Mouse (Mus musculus): Measurements from ENCODE around the gene Greb1.
A peak's percentile ranks its signal among the peaks of the same experiment; 100 is the strongest.
"Not testable (repeated sequence)": the region's sequence is repeated elsewhere in the genome, so short reads cannot be mapped to it uniquely, and the experiment has no call there.

The Greb1 gene

DNA sequence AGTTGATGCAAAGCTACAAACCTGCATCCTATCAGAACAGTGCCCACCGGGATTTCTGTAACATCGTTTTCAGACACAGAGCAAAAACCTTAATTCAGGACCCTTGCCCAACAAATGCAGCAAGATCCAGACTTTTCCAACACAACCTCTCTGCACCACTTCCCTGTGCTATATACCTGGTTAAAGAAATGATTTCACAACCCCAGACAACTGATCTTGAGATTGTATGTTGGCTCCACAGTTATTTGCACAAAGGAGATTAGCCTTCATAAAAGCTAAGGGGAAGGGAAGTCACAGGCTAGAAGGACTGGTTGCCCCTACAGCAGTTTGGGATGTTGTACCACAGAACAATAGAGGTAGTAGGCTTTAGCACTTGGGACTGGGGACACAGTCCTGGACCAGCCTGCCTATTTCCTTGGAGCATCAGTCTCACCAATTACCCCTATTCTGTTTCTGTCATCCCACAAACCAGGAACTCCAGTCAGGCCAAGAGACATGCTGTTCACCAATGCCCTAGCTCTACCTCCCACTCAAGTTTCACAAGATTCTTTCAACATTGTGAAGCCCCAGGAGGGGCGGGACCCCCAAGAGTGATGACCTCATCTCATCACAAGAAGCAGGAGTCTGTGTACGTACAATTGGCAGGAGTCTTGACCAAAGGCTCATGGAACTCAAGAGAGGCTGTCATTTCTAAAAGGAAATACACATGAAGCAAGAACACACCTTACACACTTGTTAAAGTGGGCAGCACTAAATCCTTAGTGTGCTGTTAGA is 36.9 kb downstream of the Greb1 start:
- DNase-seq (ENCODE audit: low read depth, low spot score), result no peak

DNA sequence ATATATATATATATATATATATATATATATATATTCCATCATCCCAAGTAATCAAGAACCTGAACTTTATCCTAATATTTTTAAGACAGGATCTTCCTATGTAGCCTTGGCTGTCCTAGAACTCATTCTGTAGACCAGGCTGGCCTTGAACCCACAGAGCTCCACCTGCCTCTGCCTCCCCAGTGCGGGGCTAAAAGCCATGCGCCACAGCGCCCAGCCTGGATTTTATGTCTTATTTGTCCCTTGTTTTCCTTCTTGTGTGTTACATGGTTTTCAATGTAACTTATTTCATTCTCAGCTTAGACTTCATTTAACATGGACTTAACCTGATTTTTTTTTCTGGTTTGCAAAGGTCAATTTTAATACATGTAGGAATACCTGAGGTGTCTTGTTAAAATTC is 39.2 kb downstream of the Greb1 start:
- no peak for DNase-seq (ENCODE audit: low read depth, low spot score)

DNA sequence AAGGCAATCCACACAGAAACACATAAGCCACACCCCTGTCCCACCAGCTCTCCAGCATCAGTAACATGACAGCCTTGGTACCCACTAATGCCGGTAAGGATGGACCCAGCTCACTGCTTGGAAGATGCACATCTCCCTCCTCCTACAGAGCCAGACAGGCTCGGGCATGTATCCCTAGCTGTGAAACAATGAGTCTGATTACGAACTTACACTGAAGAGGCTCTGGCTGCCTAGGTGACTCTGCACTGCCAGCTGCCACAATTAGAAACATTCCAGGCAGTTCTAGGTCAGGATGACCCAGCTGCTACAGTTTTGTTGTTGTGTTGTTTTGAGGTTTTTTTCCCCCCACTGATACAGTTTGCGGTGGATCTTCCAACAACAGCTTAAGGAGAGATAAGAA is 40.4 kb downstream of the Greb1 start:
- DNase-seq (ENCODE audit: low read depth, low spot score), result no peak

DNA sequence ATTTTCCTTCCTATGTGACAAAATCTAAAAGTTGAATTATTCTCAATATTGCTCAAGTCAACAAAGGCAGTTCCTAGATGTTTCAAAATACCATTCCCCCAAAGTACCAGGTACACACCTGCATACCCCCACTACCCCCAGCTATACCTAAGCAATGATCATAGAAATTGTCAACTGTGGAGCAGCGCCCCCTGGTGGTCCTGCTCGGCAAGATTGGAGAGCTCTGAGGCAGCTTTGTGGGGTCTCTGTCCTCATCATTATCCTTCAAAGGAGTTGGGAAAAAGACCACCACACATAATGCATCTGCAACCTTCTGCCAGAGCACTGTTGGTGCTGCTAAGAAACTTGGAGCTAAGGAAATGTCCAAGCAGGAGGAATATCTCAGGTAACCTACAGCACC is 46.4 kb downstream of the Greb1 start:
- DNase-seq (ENCODE audit: low read depth, low spot score), result peak; percentile 56

DNA sequence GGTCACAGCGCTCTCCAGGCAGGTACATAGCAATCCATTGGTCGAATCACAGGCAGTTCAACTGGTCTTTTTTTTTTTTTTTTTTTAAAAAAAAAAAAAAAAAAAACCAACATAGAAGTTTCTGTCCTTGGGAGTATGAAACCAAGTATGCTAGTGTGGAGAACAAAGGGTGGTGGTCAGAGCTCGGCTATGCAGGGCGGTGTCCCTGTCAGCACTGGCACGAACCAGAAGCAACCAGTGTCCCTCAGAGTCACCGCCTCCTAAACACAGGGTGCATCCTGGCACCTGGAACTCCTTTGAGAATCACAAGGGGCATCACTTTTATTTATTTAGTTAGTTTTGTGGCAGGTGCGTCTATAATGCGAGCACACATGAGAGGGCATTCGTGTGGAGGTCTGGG is 47.1 kb downstream of the Greb1 start:
- DNase-seq (ENCODE audit: low read depth, low spot score), result no peak

DNA sequence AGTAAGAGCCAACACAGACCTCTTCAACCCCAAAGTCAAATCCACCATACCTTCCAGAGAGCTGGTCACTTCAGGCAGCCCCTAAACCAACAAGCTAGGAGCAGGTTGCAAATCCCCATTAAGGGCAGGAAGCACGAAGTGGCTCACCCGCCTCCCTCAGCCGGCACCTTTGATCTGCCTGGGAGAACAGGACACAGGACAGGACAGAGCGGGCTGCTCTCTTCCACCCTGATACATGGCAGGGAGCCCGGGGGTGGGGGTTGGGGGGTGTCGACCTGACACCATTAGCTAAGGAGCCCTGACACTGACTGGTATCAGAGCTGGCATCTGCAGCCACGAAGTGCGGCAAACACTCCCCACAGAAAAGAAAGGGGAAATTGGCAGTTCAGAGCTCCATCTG is 47.6 kb downstream of the Greb1 start:
- DNase-seq (ENCODE audit: low read depth, low spot score), result no peak

DNA sequence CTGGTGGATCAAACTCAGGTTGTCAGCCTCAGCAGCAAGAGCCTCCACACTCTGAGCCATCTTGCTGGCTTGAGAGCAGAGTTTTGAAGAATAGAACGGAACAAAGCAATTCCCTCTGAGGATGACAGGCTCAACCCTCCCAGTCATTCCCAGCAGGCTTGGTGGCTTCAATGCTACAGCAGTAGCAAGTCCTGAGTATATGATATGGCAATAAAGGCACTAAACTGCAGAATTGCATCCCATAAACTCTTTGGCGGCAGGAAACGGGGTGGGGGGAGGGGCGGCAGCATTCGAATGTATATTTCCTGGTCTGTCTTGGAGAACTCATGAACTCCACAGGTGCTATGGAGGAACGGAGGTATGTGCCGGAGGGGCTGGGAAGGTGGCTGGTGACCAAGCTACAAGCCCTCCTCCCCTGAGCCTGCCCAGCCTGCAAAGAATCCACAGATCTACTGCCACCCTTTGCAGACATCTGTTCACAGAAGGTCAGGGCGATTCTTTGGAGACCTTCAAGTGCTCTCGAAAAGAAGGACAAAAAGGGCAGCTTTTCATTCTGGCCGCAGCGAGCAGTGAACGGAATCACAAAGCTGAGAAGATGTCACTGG is 48.3 kb downstream of the Greb1 start:
- no peak for DNase-seq (ENCODE audit: low read depth, low spot score)

DNA sequence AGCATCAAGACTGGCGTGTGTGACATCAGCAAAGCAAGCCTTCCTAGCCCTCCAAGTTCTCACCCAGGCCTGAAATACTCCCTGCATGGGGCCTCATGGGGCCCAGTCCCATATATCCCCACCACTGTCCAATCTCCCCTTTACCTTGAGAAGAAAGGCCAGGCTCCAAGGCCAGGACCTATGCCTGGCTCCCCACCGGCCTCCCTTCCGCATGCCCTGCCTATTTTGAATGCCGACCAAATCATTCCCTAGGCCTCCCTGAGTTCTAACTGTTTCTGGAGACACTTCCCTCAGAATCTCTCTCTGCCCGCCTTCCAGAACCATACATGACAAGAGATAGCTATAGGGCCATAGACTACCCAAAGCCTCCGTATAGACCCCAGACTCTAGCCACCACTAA is 49.1 kb downstream of the Greb1 start:
- no peak for DNase-seq (ENCODE audit: low read depth, low spot score)

DNA sequence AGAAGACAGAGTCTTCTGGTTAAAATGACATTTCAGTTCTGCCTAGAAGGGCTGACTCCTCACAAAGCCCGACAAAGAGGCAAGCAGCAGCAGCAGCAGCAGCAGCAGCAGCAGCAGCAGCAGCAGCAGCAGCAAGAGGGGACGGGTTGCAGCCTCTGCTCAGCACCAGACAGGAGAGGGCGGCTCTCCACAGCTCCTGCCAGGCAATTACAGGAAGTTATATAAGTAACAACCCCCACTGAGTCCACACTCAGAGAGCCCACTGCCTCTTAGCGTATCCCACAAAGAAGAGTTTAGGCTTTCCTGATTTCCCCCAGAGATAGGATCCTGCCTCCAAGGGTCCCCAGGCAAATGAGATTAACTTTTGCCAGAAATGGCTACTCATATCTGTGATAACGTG is 60.6 kb downstream of the Greb1 start:
- no peak for DNase-seq (ENCODE audit: low read depth, low spot score)

DNA sequence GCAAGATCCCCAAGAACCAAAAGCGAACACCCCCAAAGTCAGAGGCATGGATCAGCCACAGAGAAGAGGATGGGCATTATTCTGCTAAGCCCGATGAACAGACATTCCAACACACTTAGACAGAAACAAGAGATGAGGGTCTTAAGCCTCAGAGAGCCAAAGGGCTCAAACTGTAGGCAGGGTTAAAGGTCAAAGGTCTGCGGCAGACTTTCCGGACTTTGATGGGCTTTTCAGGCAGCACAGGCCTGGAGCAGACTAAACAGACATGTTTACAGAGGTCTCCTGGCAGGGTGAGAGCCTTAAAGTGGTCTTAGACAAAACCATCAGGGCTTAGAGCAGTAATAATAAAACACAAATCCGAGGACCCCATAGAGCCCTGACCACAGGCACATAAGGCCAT is 63.4 kb downstream of the Greb1 start:
- DNase-seq (ENCODE audit: low read depth, low spot score), result peak; percentile 49

DNA sequence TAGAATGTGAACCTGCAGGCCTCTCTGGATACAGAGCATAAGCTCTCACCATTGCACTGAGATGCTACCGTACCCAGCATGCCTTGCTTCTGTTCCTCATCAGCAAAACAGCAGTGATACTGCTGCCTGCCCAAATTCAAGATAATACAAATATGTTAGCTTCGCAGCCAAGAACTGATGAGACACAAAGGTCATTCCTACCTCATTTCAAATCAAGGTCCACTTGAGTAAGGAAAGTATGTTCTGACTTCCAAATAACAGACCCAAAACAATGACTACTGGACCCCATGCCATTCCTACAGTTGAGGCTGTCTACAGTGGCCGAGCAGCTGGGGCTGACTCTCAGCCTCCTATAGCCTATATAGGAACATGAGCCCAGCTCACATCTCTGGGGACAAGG is 66.0 kb downstream of the Greb1 start:
- no peak for DNase-seq (ENCODE audit: low read depth, low spot score)

DNA sequence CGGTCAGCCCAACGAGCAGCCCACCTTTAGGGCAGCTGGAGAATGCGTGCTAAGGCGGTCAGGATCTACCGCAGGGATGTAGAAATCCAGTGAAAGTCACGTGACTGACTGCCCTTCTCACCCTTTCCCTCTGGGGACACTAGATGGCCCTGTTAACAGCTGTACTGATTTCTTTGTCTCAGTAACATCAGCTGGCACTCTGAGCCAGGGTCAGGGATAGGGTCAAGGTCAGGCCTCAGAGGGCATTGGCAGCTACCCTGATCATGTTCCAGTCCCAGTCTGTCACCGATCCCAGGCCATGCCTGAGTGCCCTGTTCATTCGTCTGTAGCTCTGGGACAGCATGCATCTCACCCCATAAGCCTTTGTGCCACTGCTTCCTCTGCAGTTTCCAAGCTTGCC is 66.7 kb downstream of the Greb1 start:
- peak; percentile 69 for DNase-seq (ENCODE audit: low read depth, low spot score)

DNA sequence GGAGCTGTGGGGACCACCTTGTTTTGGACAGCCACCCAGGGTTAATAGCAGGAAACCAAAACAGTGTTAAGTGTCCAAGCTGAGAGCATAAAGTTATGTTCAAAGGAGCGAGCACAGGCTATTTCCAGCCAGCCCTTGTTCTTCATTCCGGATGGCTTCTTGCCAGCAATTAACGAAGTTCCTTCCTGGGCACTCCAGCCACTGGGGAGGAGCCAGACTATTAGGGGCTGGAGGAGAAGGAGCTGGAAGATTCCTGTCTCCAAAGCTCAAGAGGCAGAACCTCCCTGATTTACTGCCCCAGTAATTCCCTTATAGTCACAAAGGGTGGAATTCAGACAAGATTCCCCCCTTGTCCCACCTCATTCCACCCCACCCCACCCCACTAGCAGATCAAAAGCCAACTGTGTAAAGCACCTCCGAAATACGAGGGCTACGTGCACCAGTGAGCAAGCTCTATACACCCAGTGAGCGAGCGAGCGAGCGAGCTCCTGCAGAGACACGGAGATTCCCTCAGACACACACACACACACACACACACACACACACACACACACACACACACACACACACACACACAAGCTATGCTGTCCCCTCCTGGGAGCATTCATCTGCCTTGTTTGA is 69.5 kb downstream of the Greb1 start:
- peak; percentile 40 for DNase-seq (ENCODE audit: low read depth, low spot score)

DNA sequence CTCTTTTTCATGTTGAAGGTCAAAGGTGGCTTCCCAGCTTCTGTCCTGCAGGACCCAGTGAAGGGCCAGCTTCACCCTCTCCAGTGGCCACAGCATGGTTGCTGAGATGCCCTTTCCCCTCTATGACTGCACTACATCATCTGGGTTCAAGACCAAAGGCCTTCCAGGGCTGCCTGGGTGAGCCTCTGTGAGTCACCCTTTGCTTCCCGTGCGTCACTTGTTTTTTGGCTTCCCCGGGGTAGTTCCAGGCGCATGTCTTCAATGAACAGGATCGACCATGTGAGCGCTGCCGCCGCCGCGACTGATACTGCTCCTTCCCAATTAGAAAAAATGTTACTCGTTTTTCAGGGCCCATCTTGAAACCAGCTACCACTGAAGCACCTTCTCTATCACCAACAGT is 70.5 kb downstream of the Greb1 start:
- DNase-seq (ENCODE audit: low read depth, low spot score), result no peak

DNA sequence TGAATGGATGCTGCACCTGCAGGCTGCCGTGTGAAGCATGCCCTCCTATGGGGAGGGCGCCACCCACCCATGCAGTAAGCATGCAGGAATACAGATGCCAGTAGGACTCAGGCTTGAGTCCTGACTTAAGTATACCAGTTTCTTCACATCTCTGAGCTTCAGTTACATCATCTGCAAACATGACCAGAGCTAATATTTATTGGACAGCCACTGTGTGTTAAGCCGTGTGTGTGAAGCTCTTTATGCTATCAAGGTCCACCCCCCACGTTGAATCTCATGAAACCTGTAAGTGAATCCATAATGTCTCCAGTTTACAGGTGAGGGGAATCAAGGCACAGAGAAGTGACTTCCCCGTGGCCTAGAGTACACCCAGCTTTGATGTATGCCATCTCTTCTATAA is 72.5 kb downstream of the Greb1 start:
- DNase-seq (ENCODE audit: low read depth, low spot score), result no peak

DNA sequence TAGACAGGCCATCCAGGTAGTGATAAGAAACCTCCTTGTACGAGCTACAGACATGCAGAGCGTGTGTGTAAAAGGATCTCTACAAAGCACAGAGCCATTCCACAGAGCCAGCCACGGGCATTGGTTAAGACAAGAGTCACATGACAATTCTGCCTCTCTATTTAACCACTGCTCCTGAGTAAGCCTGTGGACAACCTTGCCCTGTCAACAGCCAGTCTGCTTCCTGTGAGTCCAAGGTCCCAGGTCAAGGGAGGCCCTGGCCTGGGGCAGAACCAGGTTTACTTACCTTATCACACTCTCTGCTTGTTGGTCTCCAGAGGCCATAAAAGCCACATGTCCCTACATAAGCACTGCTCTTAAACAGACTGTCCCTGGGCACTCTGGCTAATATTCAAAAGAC is 74.5 kb downstream of the Greb1 start:
- DNase-seq (ENCODE audit: low read depth, low spot score), result no peak

DNA sequence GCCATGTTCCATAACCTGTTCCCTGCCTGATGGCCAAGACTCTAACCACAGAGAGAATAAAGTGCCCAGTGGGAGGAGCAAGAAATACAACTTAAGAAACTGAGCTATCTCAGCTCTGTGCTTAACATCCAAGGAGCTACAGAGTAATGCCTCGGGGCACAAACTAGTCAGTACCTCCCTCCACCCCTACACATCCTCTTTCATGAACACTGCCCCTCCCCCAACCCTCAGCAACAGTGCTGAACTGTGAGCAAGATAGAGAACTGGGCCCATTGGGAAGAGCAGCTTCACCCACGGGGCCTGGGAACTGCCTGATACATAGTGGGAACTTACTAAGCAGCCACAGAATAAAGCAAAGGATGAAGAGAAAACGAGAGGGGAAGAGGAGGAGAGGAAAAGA is 77.1 kb downstream of the Greb1 start:
- peak; percentile 32 for DNase-seq (ENCODE audit: low read depth, low spot score)

DNA sequence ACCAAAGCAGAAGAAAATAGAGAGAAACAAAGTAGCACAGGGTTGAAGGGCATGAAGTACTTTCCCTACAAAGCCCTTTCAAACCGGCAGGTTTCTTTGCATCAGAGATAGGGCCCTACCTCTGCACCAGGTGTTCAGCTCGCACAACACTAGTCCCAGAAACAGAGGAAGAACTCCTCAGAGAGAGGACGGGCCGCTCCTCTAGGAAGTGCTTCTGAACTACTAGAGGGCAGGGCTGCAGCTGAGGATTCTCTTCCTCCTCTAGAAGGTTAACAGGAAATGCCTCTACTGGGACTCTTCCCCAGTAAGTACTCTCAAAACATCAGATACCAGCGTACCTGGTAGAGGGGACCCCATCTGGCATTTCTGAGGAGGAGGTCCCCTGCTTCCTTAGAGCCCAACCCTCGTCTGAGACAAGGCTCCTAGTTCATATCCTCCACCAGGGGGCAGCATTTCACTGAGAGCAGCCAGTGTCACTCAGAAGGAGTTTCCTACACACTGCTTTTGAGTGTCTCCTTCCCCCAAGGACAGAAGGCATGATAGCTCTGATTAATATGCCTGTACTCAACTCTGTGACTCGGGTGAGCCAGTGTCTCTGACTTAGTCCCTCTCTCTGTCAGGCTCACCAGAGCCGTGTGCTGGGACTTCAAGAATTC is 81.9 kb downstream of the Greb1 start:
- DNase-seq (ENCODE audit: low read depth, low spot score), result peak; percentile 84

DNA sequence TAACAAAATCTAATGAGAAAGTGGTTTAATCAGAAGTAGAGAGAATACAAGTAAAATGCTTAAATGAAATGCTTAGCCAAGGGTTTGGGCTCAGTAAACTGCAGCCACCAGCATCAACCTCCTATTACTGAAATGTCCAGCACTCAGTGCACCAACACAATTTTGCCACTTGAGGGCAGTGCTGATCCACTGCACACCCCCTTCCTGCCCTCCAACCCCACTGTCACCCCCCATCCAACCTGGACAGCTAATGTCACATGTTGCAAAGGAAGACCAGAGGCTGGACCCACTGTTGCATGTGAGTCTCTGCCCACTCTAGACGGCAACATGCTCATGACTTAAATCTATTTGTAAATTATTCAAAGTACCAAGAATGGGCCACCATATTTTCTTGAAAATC is 83.0 kb downstream of the Greb1 start:
- peak; percentile 67 for DNase-seq (ENCODE audit: low read depth, low spot score)

DNA sequence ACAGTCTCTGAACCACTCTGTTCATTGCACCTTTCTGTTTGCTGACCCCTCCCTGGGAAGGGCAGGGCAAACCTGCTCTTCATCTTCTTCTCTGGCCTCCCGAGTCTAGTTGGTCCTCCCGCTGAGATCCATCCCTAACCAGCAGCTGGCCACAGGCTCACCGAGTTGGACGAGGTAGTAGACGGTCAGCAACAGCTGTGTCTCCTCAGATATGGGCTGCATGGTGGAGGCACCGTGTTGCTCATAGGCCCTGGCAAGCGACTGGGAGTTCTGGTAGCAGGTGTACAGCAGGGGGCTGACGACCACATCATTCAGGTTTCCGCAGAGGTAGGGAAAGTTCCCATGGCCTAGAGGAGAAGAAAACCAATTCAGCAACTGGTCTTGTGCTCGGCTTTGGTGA is 86.1 kb downstream of the Greb1 start:
- DNase-seq (ENCODE audit: low read depth, low spot score), result no peak

DNA sequence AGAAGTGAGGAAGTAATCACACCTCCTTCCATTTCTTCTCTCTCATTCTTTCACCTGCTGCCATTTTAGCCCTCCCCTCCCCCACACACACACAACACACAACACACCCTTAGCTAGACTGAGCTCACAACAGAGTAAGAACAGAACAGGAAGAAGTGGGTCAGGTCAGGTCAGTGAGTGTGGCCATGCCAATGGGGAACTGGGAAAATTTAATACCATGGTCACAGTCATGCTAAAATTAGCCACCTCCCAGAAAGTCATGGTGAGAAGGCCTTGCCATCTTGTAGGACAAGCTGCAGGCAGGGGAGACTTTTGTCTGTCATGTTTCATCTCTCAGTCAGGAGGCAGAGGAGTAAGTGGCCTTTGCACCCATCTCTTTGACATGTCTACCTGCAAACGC is 102.0 kb downstream of the Greb1 start:
- DNase-seq (ENCODE audit: low read depth, low spot score), result no peak

DNA sequence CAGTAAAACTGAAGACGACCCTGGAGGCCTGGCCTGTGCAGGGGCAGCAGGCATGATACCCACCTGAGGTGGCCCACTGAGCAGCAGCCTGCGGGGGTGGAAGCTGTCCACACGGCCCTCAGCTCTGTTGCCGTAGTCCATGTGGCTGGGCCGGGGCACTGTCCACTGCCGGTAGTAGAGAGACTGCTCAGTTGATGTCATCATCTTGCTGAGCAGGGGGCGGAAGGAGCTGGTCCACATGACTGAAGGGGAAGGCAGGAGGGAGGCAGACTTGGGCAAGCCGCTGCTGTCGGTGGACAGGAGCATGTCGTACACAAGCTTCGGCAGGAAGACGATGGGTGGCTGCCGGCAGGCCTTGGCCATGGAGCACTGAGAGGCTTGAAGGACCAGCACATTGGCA is 104.5 kb downstream of the Greb1 start:
- DNase-seq (ENCODE audit: low read depth, low spot score), result no peak

DNA sequence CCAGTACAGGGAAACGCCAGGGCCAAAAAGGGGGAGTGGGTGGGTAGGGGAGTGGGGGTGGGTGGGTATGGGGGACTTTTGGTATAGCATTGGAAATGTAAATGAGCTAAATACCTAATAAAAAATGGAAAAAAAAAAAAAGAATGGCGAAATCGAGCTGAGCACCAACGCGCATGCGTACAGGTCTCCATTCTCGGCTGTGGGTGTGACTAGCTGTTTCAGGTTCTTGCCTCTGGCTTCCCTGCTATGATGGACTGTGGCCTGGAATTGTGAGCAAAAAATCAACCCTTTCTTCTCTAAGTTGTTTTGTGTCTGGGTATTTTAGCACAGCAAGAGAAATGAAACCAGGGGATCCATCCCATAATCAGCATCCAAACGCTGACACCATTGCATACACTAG is 105.4 kb downstream of the Greb1 start:
- DNase-seq (ENCODE audit: low read depth, low spot score), result not testable (repeated sequence)
